Comparison of ENCODE assay signal across 14 mouse cellular contexts in genomic region chr3:96332000-96332399, GRCm38 (mm10). TPM values are rescaled to one million over a fixed set of nuclear protein-coding genes. Genes with fewer than 3 reads are reported as not detected.
DNase-seq lines count a peak whose midpoint lies in the region; ATAC-seq lines count a peak whose summit lies in the region.
"Had no signal": no experiment of that assay in that cellular context is flagged by ENCODE, and none has a peak within 500 bp of the region (broad histone marks: within the 10 kb centered on the region; RNA-seq: fewer than 3 reads in every experiment).

No protein-coding gene starts in this region.

- H3K9me3 ChIP-seq in forebrain, embryonic 11.5 days (ENCODE audit: control insufficient read depth, low read length), result no peaks in the 10 kb centered on the region
- peaks cover 2% of the 10 kb centered on the region; the same call in 1 of the 2 replicates for H3K9me3 ChIP-seq in forebrain, embryonic 16.5 days (ENCODE audit: control insufficient read depth, low read length)
- no peaks in the 10 kb centered on the region for H3K9me3 ChIP-seq in liver, embryonic 11.5 days (ENCODE audit: control insufficient read depth, low read length)
- H3K9me3 ChIP-seq in limb, embryonic 10.5 days (replicated peaks), result no peaks in the 10 kb centered on the region
- H3K9me3 ChIP-seq: limb, embryonic 12.5 days had no signal

- H3K4me1 ChIP-seq in forebrain, embryonic 11.5 days (replicated peaks; ENCODE audit: control insufficient read depth, insufficient read depth, low read length), result peaks cover 7% of the 10 kb centered on the region; the same call in 1 of the 2 replicates
- peaks cover 4% of the 10 kb centered on the region; the same call in 1 of the 2 replicates for H3K4me1 ChIP-seq in forebrain, embryonic 16.5 days (replicated peaks; ENCODE audit: control insufficient read depth, insufficient read depth, low read length)
- H3K4me1 ChIP-seq in liver, embryonic 11.5 days (replicated peaks; ENCODE audit: control insufficient read depth, insufficient read depth, low read length), result peaks cover 22% of the 10 kb centered on the region
- peaks cover 37% of the 10 kb centered on the region for H3K4me1 ChIP-seq in limb, embryonic 10.5 days

- no peaks in the 10 kb centered on the region for H3K36me3 ChIP-seq in forebrain, embryonic 11.5 days (ENCODE audit: control insufficient read depth, insufficient read depth, low read length)
- no peaks in the 10 kb centered on the region for H3K36me3 ChIP-seq in forebrain, embryonic 16.5 days (ENCODE audit: control insufficient read depth, insufficient read depth)
- no peaks in the 10 kb centered on the region for H3K36me3 ChIP-seq in liver, embryonic 11.5 days (ENCODE audit: control insufficient read depth, insufficient read depth, low read length)
- H3K36me3 ChIP-seq in limb, embryonic 10.5 days, result no peaks in the 10 kb centered on the region
- H3K36me3 ChIP-seq: limb, embryonic 12.5 days had no signal

- ATAC-seq in forebrain, embryonic 11.5 days (replicated peaks; ENCODE audit: low FRiP score), result no peak
- ATAC-seq in forebrain, embryonic 16.5 days, result no peak
- ATAC-seq in liver, embryonic 11.5 days (replicated peaks; ENCODE audit: low FRiP score), result no peak
- peak; percentile 43 for ATAC-seq in CD4-positive, CD25-positive, alpha-beta regulatory T cell, adult 4 months
- ATAC-seq: forebrain, embryonic 14.5 days; hindbrain, embryonic 16.5 days had no signal

- no peak overlapping the region for H3K9ac ChIP-seq in forebrain, embryonic 11.5 days (ENCODE audit: low read length)
- H3K9ac ChIP-seq in forebrain, embryonic 16.5 days (replicated peaks; ENCODE audit: low read depth, low read length), result no peak overlapping the region
- no peak overlapping the region for H3K9ac ChIP-seq in liver, embryonic 11.5 days (ENCODE audit: low read depth, low read length)
- H3K9ac ChIP-seq: limb, embryonic 12.5 days had no signal

- DNase-seq in forebrain, embryonic 11.5 days (ENCODE audit: low spot score), result no peak
- peak; percentile 41 for DNase-seq in liver, embryonic 11.5 days (ENCODE audit: low spot score)
- DNase-seq in liver, result no peak
- DNase-seq in limb, embryonic 10.5 days (ENCODE audit: low spot score), result peak; percentile 45
- no peak for DNase-seq in frontal cortex, postnatal 36 days (ENCODE audit: low spot score in 2 of 2)
- DNase-seq in urinary bladder, postnatal 36 days (ENCODE audit: low spot score in 2 of 2), result no peak
- DNase-seq: adrenal gland, postnatal 36 days; cerebellum, adult 2 months; gastrocnemius, postnatal 36 days had no signal

- WGBS in forebrain, embryonic 11.5 days, result 16% methylated on average over 14 of the region's 14 CpGs
- 23% methylated on average over 14 of the region's 14 CpGs for WGBS in forebrain, embryonic 16.5 days
- WGBS in liver, embryonic 11.5 days, result 11% methylated on average over 14 of the region's 14 CpGs
- 25% methylated on average over 14 of the region's 14 CpGs for WGBS in limb, embryonic 10.5 days

- H3K4me2 ChIP-seq in forebrain, embryonic 11.5 days (ENCODE audit: low read depth, low read length, severe bottlenecking), result 0 out of 2 replicates have a peak overlapping the region, but pooled peaks have one; percentile 8
- H3K4me2 ChIP-seq in forebrain, embryonic 16.5 days (ENCODE audit: low read length), result no peak overlapping the region
- H3K4me2 ChIP-seq in liver, embryonic 11.5 days, result peak overlapping the region; percentile 94
- H3K4me2 ChIP-seq: limb, embryonic 12.5 days had no signal

- peaks cover 58% of the 10 kb centered on the region for H3K27me3 ChIP-seq in forebrain, embryonic 11.5 days (ENCODE audit: control insufficient read depth, insufficient read depth, low read length)
- peaks cover 75% of the 10 kb centered on the region for H3K27me3 ChIP-seq in forebrain, embryonic 16.5 days (replicated peaks; ENCODE audit: control insufficient read depth, insufficient read depth, low read length)
- H3K27me3 ChIP-seq in liver, embryonic 11.5 days (replicated peaks; ENCODE audit: control insufficient read depth, insufficient read depth, low read length), result peaks cover 42% of the 10 kb centered on the region
- peaks cover 67% of the 10 kb centered on the region for H3K27me3 ChIP-seq in limb, embryonic 10.5 days (ENCODE audit: low read depth, poor library complexity, severe bottlenecking)

- H3K27ac ChIP-seq in forebrain, embryonic 11.5 days (ENCODE audit: low read depth, low read length), result no peak overlapping the region
- no peak overlapping the region for H3K27ac ChIP-seq in forebrain, embryonic 16.5 days (ENCODE audit: low read length)
- H3K27ac ChIP-seq in liver, embryonic 11.5 days (ENCODE audit: low read depth, low read length), result no peak overlapping the region
- no peak overlapping the region for H3K27ac ChIP-seq in limb, embryonic 10.5 days
- H3K27ac ChIP-seq: limb, embryonic 12.5 days had no signal

- H3K4me3 ChIP-seq in forebrain, embryonic 11.5 days (ENCODE audit: low read depth, low read length), result no peak overlapping the region
- no peak overlapping the region for H3K4me3 ChIP-seq in forebrain, embryonic 16.5 days (replicated peaks; ENCODE audit: low read length)
- peak overlapping the region; percentile 56 for H3K4me3 ChIP-seq in liver, embryonic 11.5 days (ENCODE audit: low read depth, low read length)
- peak overlapping the region; percentile 49 for H3K4me3 ChIP-seq in limb, embryonic 10.5 days
- H3K4me3 ChIP-seq: limb, embryonic 12.5 days had no signal

RNA-seq across cellular contexts. Expression of gene Fcgr1, which starts 38.2 kb away (rescaled TPM):
- 0.95 and 2.6 TPM in 2 replicates for polyA plus RNA-seq in forebrain, embryonic 11.5 days (2014; fragmentation: Nextera tagmentation; extraction: Ambion mirVana)
- 0.92 and 0.99 TPM in 2 replicates for polyA plus RNA-seq in forebrain, embryonic 16.5 days (2015; fragmentation: Nextera tagmentation; extraction: Ambion mirVana)
- 4.1 TPM in 2 replicates for polyA plus RNA-seq in liver, embryonic 11.5 days (2014; fragmentation: Nextera tagmentation; extraction: Ambion mirVana)
- polyA plus RNA-seq in CD4-positive, CD25-positive, alpha-beta regulatory T cell, adult 4 months (2017; shearing (Covaris generic)), result under 1 TPM in 1 of 2 experiments, not detected in 1; 0.46 TPM
- 0.60 and 0.85 TPM in 2 replicates for polyA plus RNA-seq in limb, embryonic 10.5 days (2016; fragmentation: Nextera tagmentation; extraction: Ambion mirVana)

Comparison
In these comparisons a context has a peak if more than half of its experiments do, and no peak if none do; other contexts are left out.
1. DNase-seq: peak in liver, embryonic 11.5 days (single experiment) and limb, embryonic 10.5 days (single experiment); none in forebrain, embryonic 11.5 days (single experiment), liver (single experiment), frontal cortex, postnatal 36 days (0 of 2) and urinary bladder, postnatal 36 days (0 of 2).
2. H3K4me3 ChIP-seq: peak in liver, embryonic 11.5 days (single experiment) and limb, embryonic 10.5 days (single experiment); none in forebrain, embryonic 11.5 days (single experiment) and forebrain, embryonic 16.5 days (single experiment).